Mouse (Mus musculus): ENCODE results near the gene Ttc9b. TPM values are rescaled to one million over a fixed set of nuclear protein-coding genes. Genes with fewer than 3 reads are reported as not detected.

Ttc9b gene
- 0.20 TPM in 1 of 2 replicates, not detected in the other for polyA plus RNA-seq (2014; fragmentation: Nextera tagmentation; extraction: Ambion mirVana)

DNA sequence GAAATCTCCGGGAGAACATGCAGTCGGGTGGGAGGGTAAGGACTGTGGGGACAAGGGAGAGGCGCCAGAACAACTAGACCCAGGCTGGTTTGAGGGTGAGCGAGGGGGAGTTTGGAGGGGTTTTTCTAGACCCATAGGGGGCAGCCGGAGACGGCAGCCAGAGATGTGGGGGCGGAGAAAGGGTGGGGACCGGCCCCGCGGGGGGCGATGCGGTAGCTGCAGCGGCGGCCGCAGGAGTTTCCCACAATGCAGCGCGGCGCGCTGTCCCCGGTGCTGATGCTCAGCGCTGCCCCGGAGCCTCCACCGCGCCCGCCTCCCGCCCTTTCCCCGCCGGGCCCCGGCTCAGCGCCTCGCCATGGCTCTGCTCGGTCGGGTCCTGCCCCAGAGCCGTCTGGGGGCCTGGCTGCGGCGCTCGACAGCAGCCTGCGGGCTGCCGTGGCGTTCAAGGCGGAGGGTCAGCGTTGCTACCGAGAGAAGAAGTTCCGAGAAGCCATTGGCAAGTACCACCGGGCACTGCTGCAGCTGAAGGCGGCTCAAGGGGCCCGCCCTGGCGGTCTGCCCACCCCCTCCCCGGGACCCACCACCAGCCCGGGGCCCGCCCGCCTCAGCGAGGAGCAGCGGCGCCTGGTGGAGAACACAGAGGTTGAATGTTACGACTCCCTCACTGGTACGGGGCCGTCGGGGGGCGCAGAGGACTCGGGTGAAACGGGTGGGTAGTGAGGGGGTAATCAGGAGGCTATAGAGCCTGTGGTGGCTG is at the start of gene Ttc9b:
TSS of gene Ttc9b (plus strand) at position 235 of the 757 bp plus-strand sequence.
- H3K9ac ChIP-seq (ENCODE audit: low read depth, low read length): no peak within 1 kb of the TSS
- 0 out of 2 replicates have a peak, but pooled peaks cover 4% of the 10 kb centered on the region for H3K4me1 ChIP-seq (ENCODE audit: control insufficient read depth, insufficient read depth, low read length)
- peak within 1 kb of the TSS; percentile 15 for H3K4me3 ChIP-seq (ENCODE audit: low read length)
- H3K9me3 ChIP-seq (ENCODE audit: control insufficient read depth, low read length): no peaks in the 10 kb centered on the region
- H3K36me3 ChIP-seq (ENCODE audit: control insufficient read depth, insufficient read depth, low read length): no peaks in the 10 kb centered on the region; the same call in 1 of the 2 replicates
- peak within 1 kb of the TSS; percentile 40 for H3K4me2 ChIP-seq (replicated peaks; ENCODE audit: low read depth, low read length)
- WGBS: 5% methylated on average over 45 of the region's 62 CpGs
- H3K27ac ChIP-seq (ENCODE audit: low read depth, low read length): no peak within 1 kb of the TSS
- ATAC-seq (ENCODE audit: low FRiP score, low TSS enrichment): peak; percentile 64
- peaks cover 61% of the 10 kb centered on the region for H3K27me3 ChIP-seq (ENCODE audit: control insufficient read depth, insufficient read depth, low read length)

DNA sequence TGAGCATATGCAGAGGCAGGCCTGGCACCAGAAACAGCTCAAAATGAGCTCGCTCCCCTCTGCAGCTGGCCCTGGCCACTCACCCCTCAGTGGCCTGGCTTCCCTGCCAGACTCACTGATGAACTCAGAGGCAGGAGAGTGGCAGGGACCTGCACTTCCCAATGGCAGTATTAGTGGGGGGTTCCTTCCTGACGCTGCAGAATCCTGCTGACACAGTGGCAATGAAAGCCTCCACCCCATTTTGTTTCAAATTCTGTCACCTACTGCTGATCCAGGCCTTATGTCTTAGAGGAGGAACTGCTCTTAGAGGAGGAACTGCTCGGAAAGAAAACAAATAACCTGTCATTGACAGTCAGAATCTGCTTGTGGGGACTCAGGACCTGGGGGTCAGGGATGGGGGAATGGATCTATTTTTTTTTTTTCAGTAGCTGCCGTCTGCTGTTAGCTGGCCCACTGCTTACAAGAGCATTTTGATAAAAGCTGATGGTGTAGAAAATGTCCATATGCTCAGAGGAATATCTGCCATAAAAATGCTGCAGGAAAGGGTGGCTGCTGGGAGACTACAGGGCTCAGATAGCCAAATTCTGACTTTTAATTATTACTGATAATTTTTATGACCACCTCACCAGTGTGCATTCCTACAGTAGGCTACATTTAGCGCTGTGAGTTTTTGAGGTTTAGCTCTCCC is 48.9 kb upstream of the Ttc9b start:
- H3K4me3 ChIP-seq (ENCODE audit: low read length): no peak overlapping the region
- ATAC-seq (ENCODE audit: low FRiP score, low TSS enrichment): no peak
- 53% methylated on average over 5 of the region's 5 CpGs for WGBS
- no peak overlapping the region for H3K4me2 ChIP-seq (replicated peaks; ENCODE audit: low read depth, low read length)
- no peaks in the 10 kb centered on the region for H3K27me3 ChIP-seq (ENCODE audit: control insufficient read depth, insufficient read depth, low read length)
- H3K27ac ChIP-seq (ENCODE audit: low read depth, low read length): no peak overlapping the region
- H3K9me3 ChIP-seq (ENCODE audit: control insufficient read depth, low read length): no peaks in the 10 kb centered on the region
- H3K36me3 ChIP-seq (ENCODE audit: control insufficient read depth, insufficient read depth, low read length): peaks cover 13% of the 10 kb centered on the region; the same call in 1 of the 2 replicates
- H3K4me1 ChIP-seq (ENCODE audit: control insufficient read depth, insufficient read depth, low read length): peaks cover 34% of the 10 kb centered on the region; the same call in 1 of the 2 replicates
- H3K9ac ChIP-seq (ENCODE audit: low read depth, low read length): no peak overlapping the region; the same call in 1 of the 2 replicates

DNA sequence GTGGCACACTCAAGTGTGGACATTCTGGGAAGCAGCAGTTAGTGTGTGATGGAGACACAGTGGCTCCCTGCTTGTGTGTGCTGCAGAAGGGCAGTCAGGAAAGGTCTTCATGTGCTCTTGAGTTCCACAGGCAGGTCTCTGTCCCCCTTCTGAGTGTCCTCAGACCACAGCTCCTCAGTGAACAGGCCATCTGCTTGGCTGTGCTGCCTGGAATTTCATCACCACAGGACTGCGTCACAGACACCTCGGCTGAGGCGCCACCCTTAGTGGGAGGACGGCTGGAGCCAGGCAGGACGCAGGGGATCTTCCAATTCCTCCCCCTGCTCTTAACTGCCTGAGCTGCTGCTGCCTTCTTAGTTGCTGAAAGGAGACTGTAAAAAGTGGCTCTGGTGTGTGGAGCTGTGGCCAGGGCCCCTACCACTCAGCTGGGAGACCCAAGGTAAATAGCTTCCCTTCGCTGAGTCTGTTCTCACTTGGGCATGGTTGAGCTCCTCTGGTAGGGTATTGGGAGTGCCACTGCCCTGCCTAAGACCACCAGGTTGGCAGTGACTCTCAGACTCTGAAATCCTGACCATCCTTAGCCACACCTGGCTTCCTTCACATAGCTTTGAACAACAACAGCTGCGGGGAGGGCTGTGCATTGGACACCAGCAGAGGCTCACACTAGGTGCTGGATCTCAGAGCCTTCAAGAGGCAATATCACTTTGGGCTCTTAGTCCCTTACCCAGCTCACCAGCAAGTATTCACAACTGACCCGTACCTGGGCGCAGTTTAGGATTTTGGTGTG is 48.0 kb upstream of the Ttc9b start:
- Histone ChIP-seq H3K27me3 (ENCODE audit: control insufficient read depth, insufficient read depth, low read length) (no peaks in the 10 kb centered on the region), H3K9me3 (ENCODE audit: control insufficient read depth, low read length) (no peaks in the 10 kb centered on the region), H3K4me1 (ENCODE audit: control insufficient read depth, insufficient read depth, low read length) (peaks cover 34% of the 10 kb centered on the region; the same call in 1 of the 2 replicates), H3K4me2 (replicated peaks; ENCODE audit: low read depth, low read length) (no peak overlapping the region), H3K27ac (ENCODE audit: low read depth, low read length) (no peak overlapping the region; the same call in 1 of the 2 replicates), H3K36me3 (ENCODE audit: control insufficient read depth, insufficient read depth, low read length) (peaks cover 22% of the 10 kb centered on the region; the same call in 1 of the 2 replicates), H3K9ac (ENCODE audit: low read depth, low read length) (no peak overlapping the region), H3K4me3 (ENCODE audit: low read length) (no peak overlapping the region)
- WGBS: 46% methylated on average over 9 of the region's 9 CpGs
- ATAC-seq (ENCODE audit: low FRiP score, low TSS enrichment): peak; percentile 32; the same call in 1 of the 2 replicates

DNA sequence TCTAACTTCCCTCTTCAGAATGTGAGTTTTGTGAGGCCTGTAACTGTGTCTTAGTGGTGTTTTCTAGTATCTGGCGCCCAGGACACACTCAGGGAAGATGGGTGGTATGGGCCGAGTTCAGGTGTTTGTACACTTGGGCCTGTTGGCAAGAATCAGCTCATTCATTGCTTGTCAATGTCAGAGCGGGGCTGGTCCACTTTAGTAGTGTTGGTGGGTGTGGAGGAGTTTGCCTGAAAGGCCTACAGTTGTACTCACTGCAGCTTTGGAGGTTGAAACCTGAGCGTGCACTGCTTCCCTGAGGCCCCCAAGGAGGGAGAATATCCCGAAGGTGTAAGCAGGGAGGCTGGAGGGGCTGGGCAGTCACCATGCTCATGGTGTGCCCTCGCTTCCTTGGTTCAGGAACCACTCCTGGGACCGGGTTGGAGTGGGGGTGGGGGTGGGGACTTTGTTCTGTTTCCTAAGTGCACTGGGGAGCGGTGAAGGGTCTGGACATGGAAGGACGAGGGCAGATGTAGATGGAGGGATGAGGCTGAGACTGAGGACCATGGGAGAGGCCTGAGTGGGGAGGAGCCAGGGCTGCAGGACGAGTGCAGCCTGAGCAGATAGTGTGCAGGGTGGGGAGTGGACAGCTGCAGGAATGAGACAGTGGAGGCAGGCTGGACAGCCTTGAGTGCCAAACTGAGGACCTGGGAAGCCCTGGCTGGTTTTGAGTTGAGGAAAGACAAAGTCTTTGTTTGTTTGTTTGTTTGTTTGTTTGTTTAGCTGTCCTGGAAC is 47.0 kb upstream of the Ttc9b start:
- H3K4me2 ChIP-seq (replicated peaks; ENCODE audit: low read depth, low read length): no peak overlapping the region
- peaks cover 25% of the 10 kb centered on the region; the same call in 1 of the 2 replicates for H3K36me3 ChIP-seq (ENCODE audit: control insufficient read depth, insufficient read depth, low read length)
- no peak overlapping the region for H3K9ac ChIP-seq (ENCODE audit: low read depth, low read length)
- no peaks in the 10 kb centered on the region for H3K27me3 ChIP-seq (ENCODE audit: control insufficient read depth, insufficient read depth, low read length)
- no peaks in the 10 kb centered on the region for H3K9me3 ChIP-seq (ENCODE audit: control insufficient read depth, low read length)
- peak; percentile 65 for ATAC-seq (ENCODE audit: low FRiP score, low TSS enrichment)
- H3K27ac ChIP-seq (ENCODE audit: low read depth, low read length): no peak overlapping the region
- H3K4me3 ChIP-seq (ENCODE audit: low read length): no peak overlapping the region
- H3K4me1 ChIP-seq (ENCODE audit: control insufficient read depth, insufficient read depth, low read length): peaks cover 28% of the 10 kb centered on the region; the same call in 1 of the 2 replicates
- WGBS: 41% methylated on average over 10 of the region's 10 CpGs

DNA sequence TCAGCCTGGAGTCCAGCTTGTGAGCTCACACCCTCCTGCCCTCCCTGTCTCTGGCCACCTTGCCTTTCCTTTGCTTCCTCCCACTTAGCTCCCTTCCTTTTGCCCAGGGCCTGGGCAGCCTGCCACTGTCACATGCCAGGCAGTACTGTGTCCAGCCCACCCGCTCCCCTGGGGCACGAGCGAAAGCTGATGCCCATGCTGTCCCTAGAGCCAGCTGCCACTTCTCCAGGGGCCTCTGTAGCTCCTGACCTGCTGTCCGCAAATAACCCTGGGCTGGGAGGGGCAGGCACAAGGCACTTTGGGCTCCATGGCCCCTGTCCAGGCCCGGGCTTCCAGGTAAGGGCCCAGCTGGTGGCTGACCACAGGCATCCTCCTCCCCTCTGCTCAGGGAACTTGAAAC is 46.1 kb upstream of the Ttc9b start:
- Histone ChIP-seq H3K4me2 (replicated peaks; ENCODE audit: low read depth, low read length) (no peak overlapping the region), H3K9me3 (ENCODE audit: control insufficient read depth, low read length) (no peaks in the 10 kb centered on the region), H3K27me3 (ENCODE audit: control insufficient read depth, insufficient read depth, low read length) (no peaks in the 10 kb centered on the region), H3K4me3 (ENCODE audit: low read length) (no peak overlapping the region), H3K27ac (ENCODE audit: low read depth, low read length) (no peak overlapping the region), H3K36me3 (ENCODE audit: control insufficient read depth, insufficient read depth, low read length) (peaks cover 27% of the 10 kb centered on the region; the same call in 1 of the 2 replicates), H3K9ac (ENCODE audit: low read depth, low read length) (0 out of 2 replicates have a peak overlapping the region, but pooled peaks have one; percentile 7), H3K4me1 (ENCODE audit: control insufficient read depth, insufficient read depth, low read length) (peaks cover 28% of the 10 kb centered on the region; the same call in 1 of the 2 replicates)
- ATAC-seq (ENCODE audit: low FRiP score, low TSS enrichment): peak; percentile 59
- 31% methylated on average over 5 of the region's 5 CpGs for WGBS

DNA sequence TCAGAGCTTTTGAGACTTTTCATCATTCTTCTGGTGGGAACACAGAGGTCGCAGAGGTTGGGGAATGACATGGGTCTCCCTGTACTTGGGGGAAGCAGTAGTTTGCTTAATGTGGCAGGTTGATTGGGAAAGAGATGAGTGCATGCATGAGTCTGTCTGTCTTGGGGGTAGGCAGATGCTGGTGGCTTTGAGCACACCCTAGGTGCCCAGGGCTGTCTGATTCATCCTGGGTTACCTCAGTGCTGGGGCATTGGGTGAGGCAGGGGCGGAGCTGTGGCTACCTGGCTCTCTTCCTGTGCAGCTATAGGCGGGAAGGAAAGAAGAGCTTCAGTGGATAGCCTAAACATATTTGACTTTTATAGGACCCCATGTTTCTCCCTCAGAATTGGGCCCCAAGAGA is 45.6 kb upstream of the Ttc9b start:
- Histone ChIP-seq H3K27ac (ENCODE audit: low read depth, low read length) (no peak overlapping the region), H3K4me2 (replicated peaks; ENCODE audit: low read depth, low read length) (no peak overlapping the region), H3K4me1 (ENCODE audit: control insufficient read depth, insufficient read depth, low read length) (peaks cover 28% of the 10 kb centered on the region; the same call in 1 of the 2 replicates), H3K36me3 (ENCODE audit: control insufficient read depth, insufficient read depth, low read length) (peaks cover 27% of the 10 kb centered on the region; the same call in 1 of the 2 replicates), H3K4me3 (ENCODE audit: low read length) (no peak overlapping the region), H3K9me3 (ENCODE audit: control insufficient read depth, low read length) (no peaks in the 10 kb centered on the region), H3K9ac (ENCODE audit: low read depth, low read length) (no peak overlapping the region), H3K27me3 (ENCODE audit: control insufficient read depth, insufficient read depth, low read length) (no peaks in the 10 kb centered on the region)
- WGBS: 90% methylated on average over 3 of the region's 3 CpGs
- ATAC-seq (ENCODE audit: low FRiP score, low TSS enrichment): no peak

DNA sequence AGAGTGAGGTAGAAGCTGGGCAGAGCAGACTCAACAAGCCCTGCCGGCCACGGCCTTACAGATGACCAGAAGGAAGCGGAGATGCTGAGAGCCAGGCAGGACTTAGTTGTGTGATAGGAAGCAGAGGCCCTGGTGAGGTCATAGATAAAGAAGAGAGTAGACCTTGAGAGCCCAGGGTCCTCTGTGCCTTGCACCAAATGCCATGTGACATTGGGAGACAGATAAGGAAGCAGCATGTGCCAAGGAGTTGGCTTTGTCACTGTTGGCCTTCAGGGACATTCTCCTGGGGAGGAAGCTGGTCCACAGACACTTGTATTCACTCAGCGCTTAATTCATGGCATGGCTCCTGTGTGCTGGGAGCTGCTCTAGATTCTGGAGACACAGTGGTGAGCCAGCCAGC is 44.4 kb upstream of the Ttc9b start:
- Histone ChIP-seq H3K4me1 (ENCODE audit: control insufficient read depth, insufficient read depth, low read length) (peaks cover 28% of the 10 kb centered on the region; the same call in 1 of the 2 replicates), H3K4me3 (ENCODE audit: low read length) (no peak overlapping the region), H3K9ac (ENCODE audit: low read depth, low read length) (no peak overlapping the region), H3K27ac (ENCODE audit: low read depth, low read length) (no peak overlapping the region), H3K4me2 (replicated peaks; ENCODE audit: low read depth, low read length) (no peak overlapping the region), H3K27me3 (ENCODE audit: control insufficient read depth, insufficient read depth, low read length) (no peaks in the 10 kb centered on the region), H3K36me3 (ENCODE audit: control insufficient read depth, insufficient read depth, low read length) (peaks cover 27% of the 10 kb centered on the region; the same call in 1 of the 2 replicates), H3K9me3 (ENCODE audit: control insufficient read depth, low read length) (no peaks in the 10 kb centered on the region)
- WGBS: 94% methylated on average over 4 of the region's 4 CpGs
- ATAC-seq (ENCODE audit: low FRiP score, low TSS enrichment): no peak

DNA sequence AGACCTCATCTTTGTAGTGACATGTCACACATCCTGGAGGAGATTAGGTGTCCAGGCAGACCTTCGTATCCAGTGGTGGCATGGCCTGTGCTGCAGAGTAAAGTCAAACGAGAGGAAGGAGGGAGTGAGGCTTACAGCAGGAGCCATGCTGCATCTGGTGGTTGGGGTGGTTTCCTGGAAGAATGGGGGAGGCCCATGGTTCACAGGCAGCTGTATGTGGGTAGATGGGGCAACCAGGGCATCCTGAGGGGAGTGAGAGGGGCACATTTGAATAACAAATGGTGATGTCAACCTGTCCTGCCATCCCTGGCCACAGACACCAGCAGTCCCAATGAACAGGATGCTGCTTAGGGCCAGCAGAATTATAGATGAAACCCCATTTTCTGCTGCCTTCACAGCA is 44.0 kb upstream of the Ttc9b start:
- peaks cover 27% of the 10 kb centered on the region; the same call in 1 of the 2 replicates for H3K36me3 ChIP-seq (ENCODE audit: control insufficient read depth, insufficient read depth, low read length)
- no peak overlapping the region for H3K4me3 ChIP-seq (ENCODE audit: low read length)
- no peak overlapping the region for H3K4me2 ChIP-seq (replicated peaks; ENCODE audit: low read depth, low read length)
- WGBS: 86% methylated on average over 2 of the region's 2 CpGs
- H3K27me3 ChIP-seq (ENCODE audit: control insufficient read depth, insufficient read depth, low read length): no peaks in the 10 kb centered on the region
- no peak overlapping the region for H3K9ac ChIP-seq (ENCODE audit: low read depth, low read length)
- H3K9me3 ChIP-seq (ENCODE audit: control insufficient read depth, low read length): no peaks in the 10 kb centered on the region
- peaks cover 25% of the 10 kb centered on the region; the same call in 1 of the 2 replicates for H3K4me1 ChIP-seq (ENCODE audit: control insufficient read depth, insufficient read depth, low read length)
- ATAC-seq (ENCODE audit: low FRiP score, low TSS enrichment): no peak
- H3K27ac ChIP-seq (ENCODE audit: low read depth, low read length): no peak overlapping the region

Data from kidney, embryonic 14.5 days (tissue).